Mouse (Mus musculus) adrenal gland, adult (tissue): ENCODE results near the gene Cbx1.

ENCODE experiments used
- DNase-seq, 2 experiments: peaks; one replicate each; pipeline ENCODE4 v3.0.0; 2022 to 2023; ENCODE audit warnings: low spot score in 1 of 2; ENCODE audit not compliant: inconsistent age in 2 of 2

Cbx1 gene

GRCm38 (mm10) chr11:96814443-96814842, 25.5 kb downstream of the Cbx1 start:
- no peak for DNase-seq

GRCm38 (mm10) chr11:96815895-96816294, 27.0 kb downstream of the Cbx1 start:
- no peak for DNase-seq

- DNase-seq = no peak
These were observed 27.6 kb downstream of the Cbx1 start for GRCm38 (mm10) chr11:96816494-96816893.

GRCm38 (mm10) chr11:96816979-96817378, 28.1 kb downstream of the Cbx1 start:
- peak in 1 of 2 experiments; percentile 52 for DNase-seq

- DNase-seq = peak in 1 of 2 experiments; percentile 35
These were observed 29.3 kb downstream of the Cbx1 start for GRCm38 (mm10) chr11:96818128-96818710.

- DNase-seq = peak in 1 of 2 experiments; percentile 65
These were observed 33.0 kb downstream of the Cbx1 start for GRCm38 (mm10) chr11:96821956-96822355.

GRCm38 (mm10) chr11:96822675-96823470, 33.9 kb downstream of the Cbx1 start:
- DNase-seq = peak; percentile 84 to 93

GRCm38 (mm10) chr11:96823471-96823837, 34.5 kb downstream of the Cbx1 start:
- DNase-seq = peak; percentile 63 to 79

GRCm38 (mm10) chr11:96823880-96824782, 35.2 kb downstream of the Cbx1 start:
- peak; percentile 95 to 96 for DNase-seq

- DNase-seq = peak; percentile 88 to 89
These were observed 36.0 kb downstream of the Cbx1 start for GRCm38 (mm10) chr11:96824783-96825495.

- peak in 1 of 2 experiments; percentile 76 for DNase-seq
These were observed 37.6 kb downstream of the Cbx1 start for GRCm38 (mm10) chr11:96826481-96826880.

- peak; percentile 55 to 73 for DNase-seq
These were observed 38.2 kb downstream of the Cbx1 start for GRCm38 (mm10) chr11:96827062-96827581.

GRCm38 (mm10) chr11:96827917-96828316, 39.0 kb downstream of the Cbx1 start:
- no peak for DNase-seq

GRCm38 (mm10) chr11:96828881-96829280, 40.0 kb downstream of the Cbx1 start:
- DNase-seq = no peak

GRCm38 (mm10) chr11:96829403-96829812, 40.5 kb downstream of the Cbx1 start:
- DNase-seq = peak; percentile 93 to 98

- DNase-seq = peak; percentile 99
These were observed 41.0 kb downstream of the Cbx1 start, which contains the start of gene Nfe2l1 for GRCm38 (mm10) chr11:96829813-96830538. Gene Nfe2l1 (minus strand): TSS chr11:96829968.

- DNase-seq = peak in 1 of 2 experiments; percentile 77
These were observed 41.8 kb downstream of the Cbx1 start for GRCm38 (mm10) chr11:96830539-96831216.

GRCm38 (mm10) chr11:96831516-96831915, 42.6 kb downstream of the Cbx1 start:
- DNase-seq = peak in 1 of 2 experiments; percentile 80

- DNase-seq = no peak
These were observed 43.6 kb downstream of the Cbx1 start for GRCm38 (mm10) chr11:96832541-96832940.
